Mouse (Mus musculus): Measurements from ENCODE around the gene Lrrn1.

The Lrrn1 gene

DNA sequence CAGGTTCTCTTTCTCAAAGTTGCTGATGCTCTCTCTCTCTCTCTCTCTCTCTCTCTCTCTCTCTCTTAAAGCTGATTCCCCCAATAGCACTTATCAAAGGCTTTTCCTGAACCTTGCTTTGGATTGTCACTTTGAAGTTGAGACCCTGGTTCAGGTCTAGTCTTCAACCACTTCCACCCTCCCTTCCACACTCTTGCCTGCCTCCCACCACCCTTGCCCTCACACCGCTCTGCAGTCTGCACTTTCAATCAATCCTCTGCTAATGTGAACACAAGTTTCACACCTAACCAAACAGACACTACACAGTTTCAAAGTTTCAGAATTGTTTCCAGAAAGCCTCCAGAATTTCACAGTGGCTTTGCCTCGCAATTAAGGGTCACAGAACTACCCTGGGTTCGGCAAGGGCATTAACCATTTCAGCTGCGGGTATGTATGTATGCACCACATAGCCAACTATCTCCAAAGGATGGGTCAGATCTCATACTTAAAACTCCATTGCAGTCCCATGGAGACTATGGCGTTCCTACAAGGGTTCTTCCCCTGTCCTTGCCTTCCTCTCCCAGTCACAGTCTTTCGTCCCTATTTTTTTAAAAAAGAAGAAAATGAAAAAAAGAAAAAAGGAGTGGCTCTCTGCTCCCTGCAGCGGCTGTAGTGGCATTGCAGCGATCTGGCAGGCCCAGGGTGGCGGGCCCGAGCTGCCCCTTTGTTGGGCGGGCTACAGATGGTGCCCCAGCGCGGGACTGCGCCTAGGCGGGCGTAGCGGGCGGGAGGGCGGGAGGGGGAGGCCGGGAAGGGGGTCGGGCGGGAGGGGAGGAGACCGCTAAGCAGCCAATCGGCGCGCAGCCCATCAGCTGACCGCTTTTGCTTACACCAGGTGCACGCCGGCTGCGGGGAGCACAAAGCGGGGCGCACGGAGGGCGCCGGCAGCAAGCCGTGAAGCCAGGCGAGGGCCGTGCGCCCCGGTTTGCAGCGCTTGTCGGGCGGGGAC is at the start of gene Lrrn1:
Lrrn1 (plus strand) TSS at position 892 of the 988 bp plus-strand sequence.
- TF ChIP-seq GATA4 (IDR thresholded peaks at IDR 0.05; ENCODE audit: insufficient replicate concordance, low read length), result no peak

DNA sequence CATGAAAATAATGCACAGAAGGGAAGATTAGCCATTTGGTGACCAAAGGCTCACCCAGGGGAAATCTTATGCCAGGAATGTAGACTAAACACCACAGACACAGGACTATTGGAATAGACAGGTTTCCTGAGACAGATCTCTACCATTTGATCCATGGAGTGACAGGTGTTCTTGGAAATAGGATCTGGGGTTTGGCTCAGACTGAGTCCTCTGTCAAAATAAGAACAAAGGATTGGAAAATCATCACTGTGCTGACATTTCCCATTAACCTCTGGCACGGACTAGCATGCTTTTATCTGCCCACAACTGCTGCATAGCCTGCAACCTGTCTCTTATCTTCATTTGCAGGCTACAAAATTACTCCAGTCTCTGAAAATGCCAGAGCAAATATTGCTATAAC is 35.1 kb upstream of the Lrrn1 start:
- no peak for TF ChIP-seq GATA4 (IDR thresholded peaks at IDR 0.05; ENCODE audit: insufficient replicate concordance, low read length)

DNA sequence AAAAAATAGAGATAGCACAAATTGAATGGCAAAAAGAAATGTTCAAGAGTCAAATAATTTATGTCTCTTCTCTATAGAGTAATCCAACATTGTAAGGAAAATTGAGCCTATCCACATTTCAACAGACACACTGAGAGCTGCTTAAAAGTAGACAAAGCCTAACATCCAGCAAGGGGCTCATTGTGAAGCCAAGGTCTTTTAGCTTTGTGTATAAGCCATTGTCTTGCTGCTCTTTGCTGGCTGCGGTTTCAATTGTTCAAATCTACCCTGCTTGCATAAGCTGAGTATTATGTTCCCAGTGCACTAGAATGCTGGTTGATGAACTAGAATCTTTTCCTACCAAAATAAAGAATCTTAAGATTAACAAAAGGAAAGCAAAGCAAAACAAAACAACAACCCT is 33.7 kb upstream of the Lrrn1 start:
- no peak for TF ChIP-seq GATA4 (IDR thresholded peaks at IDR 0.05; ENCODE audit: insufficient replicate concordance, low read length)

GRCm38 (mm10) chr6:107513716-107514115 is 15.9 kb upstream of the Lrrn1 start:
- TF ChIP-seq GATA4 (IDR thresholded peaks at IDR 0.05; ENCODE audit: insufficient replicate concordance, low read length), result no peak

GRCm38 (mm10) chr6:107523953-107524352 is 5.6 kb upstream of the Lrrn1 start:
- no peak for TF ChIP-seq GATA4 (IDR thresholded peaks at IDR 0.05; ENCODE audit: insufficient replicate concordance, low read length)

DNA sequence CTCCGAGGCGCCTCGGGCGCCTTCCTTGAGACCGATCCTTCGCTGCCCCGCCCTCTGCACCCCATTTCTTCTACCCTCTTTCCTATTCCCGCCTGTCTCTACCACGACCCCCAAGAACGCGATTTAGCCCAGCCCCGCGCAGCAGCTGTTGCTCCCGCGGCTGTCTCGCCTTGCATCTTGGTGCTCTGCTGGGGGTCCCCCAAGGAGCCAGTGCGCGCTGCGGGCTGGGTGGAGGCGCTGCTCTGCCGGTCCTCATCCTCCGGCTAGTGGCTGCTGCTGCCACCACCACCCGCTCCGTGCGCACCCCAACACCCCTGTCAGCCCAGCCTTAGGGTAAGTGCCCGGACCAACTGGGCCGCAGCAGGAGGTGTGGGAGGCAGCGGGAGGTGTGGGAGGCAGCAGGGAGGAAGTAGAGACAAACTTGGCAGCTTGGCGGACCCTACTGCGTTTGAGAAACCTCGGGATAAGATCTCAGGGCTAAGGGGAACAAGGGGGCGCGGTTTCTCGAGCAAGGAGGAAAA is 403 bp downstream of the Lrrn1 start:
- no peak for TF ChIP-seq GATA4 (IDR thresholded peaks at IDR 0.05; ENCODE audit: insufficient replicate concordance, low read length)

DNA sequence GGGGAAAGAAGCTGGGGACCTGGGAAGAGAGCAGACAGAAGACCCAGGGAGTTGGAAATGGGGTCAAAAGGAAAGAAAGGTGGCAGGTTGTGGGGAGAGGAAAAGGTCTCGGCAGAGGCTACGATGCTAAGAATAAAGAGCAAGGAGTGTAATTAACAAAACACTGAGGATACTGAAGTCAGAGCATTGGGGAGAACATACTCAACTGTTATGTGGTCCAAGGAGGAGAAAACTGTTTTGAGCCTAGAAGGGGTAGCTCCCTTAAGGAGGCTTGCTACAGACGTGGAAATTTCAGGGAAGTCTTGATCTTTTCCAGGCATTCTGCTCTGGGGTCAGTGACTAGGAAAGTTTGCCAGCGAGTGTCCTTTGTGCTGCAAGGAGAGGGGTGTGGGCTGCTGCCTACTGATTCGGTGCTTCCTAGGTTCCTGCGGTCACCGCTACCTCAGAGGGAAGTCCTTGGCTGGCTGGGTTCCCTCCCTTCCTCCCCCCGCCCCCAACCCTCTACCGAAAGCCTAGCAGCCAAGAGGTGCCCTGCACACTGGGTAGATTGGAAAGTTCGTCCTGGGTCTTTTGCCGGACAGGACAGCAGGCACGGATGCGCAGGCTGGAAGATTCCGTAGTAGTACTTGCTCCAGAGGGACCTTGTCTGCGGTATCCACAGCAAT is 1.2 kb downstream of the Lrrn1 start:
- no peak for TF ChIP-seq GATA4 (IDR thresholded peaks at IDR 0.05; ENCODE audit: insufficient replicate concordance, low read length)

- no peak for TF ChIP-seq GATA4 (IDR thresholded peaks at IDR 0.05; ENCODE audit: insufficient replicate concordance, low read length)
Measured at GRCm38 (mm10) chr6:107531526-107532080, 2.0 kb downstream of the Lrrn1 start.

DNA sequence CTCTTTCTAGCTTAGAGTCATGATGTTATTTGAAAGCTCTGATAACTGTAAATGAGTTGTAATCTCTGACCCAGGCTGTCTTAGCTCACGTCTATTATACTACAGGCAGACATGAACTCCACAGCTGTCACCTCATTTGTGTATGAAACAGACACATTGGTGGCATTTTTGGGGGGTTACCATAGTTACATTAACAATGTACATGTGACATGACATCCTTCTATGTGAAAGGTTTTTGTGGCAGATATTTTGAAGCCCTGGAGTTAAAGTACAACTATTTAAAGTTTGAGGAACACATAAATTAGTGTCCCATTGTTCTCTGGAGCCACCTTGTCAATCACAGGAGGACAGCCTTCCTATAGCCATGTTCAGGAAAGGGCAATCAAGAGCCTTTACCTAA is 5.0 kb downstream of the Lrrn1 start:
- no peak for TF ChIP-seq GATA4 (IDR thresholded peaks at IDR 0.05; ENCODE audit: insufficient replicate concordance, low read length)

- no peak for TF ChIP-seq GATA4 (IDR thresholded peaks at IDR 0.05; ENCODE audit: insufficient replicate concordance, low read length)
Measured at GRCm38 (mm10) chr6:107536631-107537030, 7.1 kb downstream of the Lrrn1 start.

- no peak for TF ChIP-seq GATA4 (IDR thresholded peaks at IDR 0.05; ENCODE audit: insufficient replicate concordance, low read length)
Measured at GRCm38 (mm10) chr6:107541222-107541621, 11.7 kb downstream of the Lrrn1 start.

- TF ChIP-seq GATA4 (IDR thresholded peaks at IDR 0.05; ENCODE audit: insufficient replicate concordance, low read length), result no peak
Measured at GRCm38 (mm10) chr6:107541918-107542317, 12.3 kb downstream of the Lrrn1 start.

DNA sequence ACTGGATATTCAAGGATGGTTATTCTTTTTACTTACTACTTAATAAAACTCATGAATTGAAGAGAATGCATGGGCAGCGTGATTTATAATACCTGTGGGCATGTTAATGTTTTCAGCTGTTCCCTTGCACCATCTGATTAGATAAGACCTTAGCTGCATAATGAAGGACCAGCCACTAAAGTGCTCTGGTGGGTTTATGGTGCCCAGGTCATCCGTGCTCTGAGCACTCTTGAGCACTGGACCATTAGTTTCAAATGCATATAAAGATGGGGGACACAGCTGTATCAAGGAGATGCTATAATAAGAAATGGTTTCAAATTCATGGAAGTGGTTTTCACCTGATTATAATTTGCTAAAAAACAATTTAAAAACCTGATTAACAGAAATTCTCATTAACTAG is 16.7 kb downstream of the Lrrn1 start:
- TF ChIP-seq GATA4 (IDR thresholded peaks at IDR 0.05; ENCODE audit: insufficient replicate concordance, low read length), result no peak

DNA sequence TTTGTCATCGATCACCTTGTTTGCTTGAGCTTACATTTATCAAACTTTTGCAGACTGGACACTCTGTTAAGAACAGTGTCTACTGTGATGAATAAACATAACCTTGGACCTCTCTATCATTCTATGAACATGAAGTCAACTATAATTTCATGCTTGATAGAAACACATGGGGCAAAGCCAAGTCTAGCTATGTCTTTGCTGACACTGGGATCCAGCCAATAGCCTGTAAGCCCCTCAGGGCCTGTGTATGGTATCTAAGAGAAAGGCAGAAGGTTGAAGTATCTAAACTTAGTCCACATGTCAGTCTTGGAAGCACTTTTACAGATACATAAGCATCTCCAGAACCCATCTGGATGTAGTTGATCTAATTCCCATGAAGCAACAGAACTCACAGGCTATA is 22.9 kb downstream of the Lrrn1 start:
- no peak for TF ChIP-seq GATA4 (IDR thresholded peaks at IDR 0.05; ENCODE audit: insufficient replicate concordance, low read length)

DNA sequence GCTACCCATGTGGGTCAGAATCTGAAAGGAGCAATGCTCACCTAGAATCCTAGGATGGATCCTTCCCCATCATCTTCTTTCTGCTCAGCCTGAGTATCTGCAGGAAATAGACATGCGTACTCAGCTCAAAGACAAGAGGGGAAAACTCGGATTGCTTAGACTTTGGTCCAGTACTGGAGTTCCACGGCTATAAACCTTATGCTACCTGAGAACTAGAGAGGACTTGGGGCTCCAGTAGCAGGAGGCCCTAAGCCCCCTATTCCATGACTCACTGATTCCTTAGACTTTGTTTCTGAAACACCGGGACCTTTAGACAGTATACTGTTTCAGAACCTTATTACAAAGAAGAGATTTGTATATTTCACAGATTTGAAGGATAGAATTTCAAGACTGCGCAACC is 25.8 kb downstream of the Lrrn1 start:
- no peak for TF ChIP-seq GATA4 (IDR thresholded peaks at IDR 0.05; ENCODE audit: insufficient replicate concordance, low read length)

GRCm38 (mm10) chr6:107556996-107557395 is 27.4 kb downstream of the Lrrn1 start:
- TF ChIP-seq GATA4 (IDR thresholded peaks at IDR 0.05; ENCODE audit: insufficient replicate concordance, low read length), result no peak
